In the genomic region with DNA sequence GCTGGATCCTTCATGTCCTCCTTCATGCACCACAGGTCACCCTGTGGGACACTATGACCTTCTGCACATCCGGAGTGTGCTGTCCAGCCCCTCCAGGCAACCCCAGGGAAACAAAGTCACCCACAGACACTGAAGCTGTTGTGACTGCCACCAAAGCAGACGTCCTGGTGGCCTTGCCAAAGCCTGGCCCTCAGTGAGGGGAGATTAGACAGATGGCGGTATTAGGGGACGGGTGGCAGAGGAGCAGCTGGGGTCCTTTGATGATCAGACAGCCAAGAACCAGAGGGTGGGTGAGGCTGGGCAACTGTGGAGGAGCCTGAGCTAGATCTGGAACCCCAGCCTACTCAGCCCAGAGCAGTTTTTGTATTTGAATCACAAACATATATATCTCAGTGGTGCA, we compare ENCODE assay signal across 17 mouse cellular contexts.
DNase-seq lines count a peak whose midpoint lies in the region; TF ChIP-seq lines count a peak whose summit lies in the region.
"Had no signal": no experiment of that assay in that cellular context is flagged by ENCODE, and none has a peak within 500 bp of the region (broad histone marks: within the 10 kb centered on the region; RNA-seq: fewer than 3 reads in every experiment).

No protein-coding gene starts in this region.

- no peak for TF ChIP-seq CTCF in left cerebral cortex, adult 2 months (IDR thresholded peaks at IDR 0.05)

- no peak overlapping the region for H3K4me3 ChIP-seq in left cerebral cortex, adult 2 months
- H3K4me3 ChIP-seq: embryonic facial prominence, embryonic 13.5 days; embryonic facial prominence, embryonic 15.5 days; erythroblast, embryonic 14.5 days; forebrain, embryonic 10.5 days; forebrain, embryonic 12.5 days had no signal

- no peak overlapping the region for H3K27ac ChIP-seq in left cerebral cortex, adult 2 months
- H3K27ac ChIP-seq: embryonic facial prominence, embryonic 13.5 days; embryonic facial prominence, embryonic 15.5 days; forebrain, embryonic 10.5 days; forebrain, embryonic 12.5 days had no signal

- DNase-seq in cerebellum, postnatal 14 days = peak; percentile 58 to 67
- DNase-seq in cerebellum, adult 11-12 months = no peak
- DNase-seq in left cerebral cortex, postnatal 4 days = peak; percentile 78
- no peak for DNase-seq in left cerebral cortex, adult 2 months (ENCODE audit: extremely low spot score in 1 of 2, low spot score in 2 of 2)
- DNase-seq: adrenal gland, adult 2 months; adrenal gland, postnatal 10 days; adrenal gland, postnatal 25 days; cerebellum, adult 18-20 months; cerebellum, adult 8-10 months; cerebellum, adult 9-11 months; cerebellum, postnatal 36 days; embryo, embryonic 11 days had no signal

- intact Hi-C loops in left cerebral cortex, postnatal 4 days (cut with DNase I) = no loop called here
- intact Hi-C loops in left cerebral cortex, adult 2 months (cut with DNase I) = no loop called here

Comparison
In these comparisons a context has a peak if more than half of its experiments do, and no peak if none do; other contexts are left out.
1. DNase-seq: peak in cerebellum, postnatal 14 days (2 of 2) and left cerebral cortex, postnatal 4 days (single experiment); none in cerebellum, adult 11-12 months (single experiment) and left cerebral cortex, adult 2 months (0 of 2).